Mouse (Mus musculus) spleen, adult 12 weeks (tissue): ENCODE data around the gene Aatf.

Source experiments
- DNase-seq: peaks from one replicate; pipeline ENCODE4 v3.0.0; 2022; ENCODE audit warnings: low spot score

Gene Aatf

GRCm38 (mm10) chr11:84513171-84514116, at the start of gene Aatf:
Gene Aatf (minus strand): TSS chr11:84513522.
- DNase-seq: peak; percentile 93

- DNase-seq: no peak
Measured at GRCm38 (mm10) chr11:84562758-84563347, 49.5 kb upstream of the Aatf start.

- DNase-seq: no peak
Measured at GRCm38 (mm10) chr11:84561546-84561945, 48.2 kb upstream of the Aatf start.

GRCm38 (mm10) chr11:84553821-84554450, 40.6 kb upstream of the Aatf start:
- no peak for DNase-seq

GRCm38 (mm10) chr11:84551296-84551695, 38.0 kb upstream of the Aatf start:
- DNase-seq: no peak

GRCm38 (mm10) chr11:84549258-84549791, 36.0 kb upstream of the Aatf start:
- no peak for DNase-seq

GRCm38 (mm10) chr11:84548293-84548692, 35.0 kb upstream of the Aatf start:
- no peak for DNase-seq

- no peak for DNase-seq
Measured at GRCm38 (mm10) chr11:84539981-84540380, 26.7 kb upstream of the Aatf start.

GRCm38 (mm10) chr11:84529797-84530703, 16.7 kb upstream of the Aatf start:
- DNase-seq: no peak

- no peak for DNase-seq
Measured at GRCm38 (mm10) chr11:84529143-84529755, 15.9 kb upstream of the Aatf start.

- DNase-seq: no peak
Measured at GRCm38 (mm10) chr11:84526976-84527860, 13.9 kb upstream of the Aatf start.

- DNase-seq: no peak
Measured at GRCm38 (mm10) chr11:84526451-84526850, 13.1 kb upstream of the Aatf start.

GRCm38 (mm10) chr11:84525421-84526274, 12.3 kb upstream of the Aatf start, which contains the start of gene Lhx1:
Gene Lhx1 (minus strand): TSS chr11:84525535.
- DNase-seq: no peak

- no peak for DNase-seq
Measured at GRCm38 (mm10) chr11:84524511-84525270, 11.4 kb upstream of the Aatf start.

GRCm38 (mm10) chr11:84523841-84524510, 10.7 kb upstream of the Aatf start:
- no peak for DNase-seq

- no peak for DNase-seq
Measured at GRCm38 (mm10) chr11:84523321-84523831, 10.1 kb upstream of the Aatf start.

GRCm38 (mm10) chr11:84522577-84523320, 9.4 kb upstream of the Aatf start:
- no peak for DNase-seq
